Mouse (Mus musculus): ENCODE data around the gene Frat2. TPM values are rescaled to one million over a fixed set of nuclear protein-coding genes. Genes with fewer than 3 reads are reported as not detected.

The Frat2 gene
- polyA plus RNA-seq, 1 experiment from 2014 or later = 22.7 TPM

- peak; percentile 53 for ATAC-seq (ENCODE audit: low FRiP score)
- under 1% methylated on average over 107 of the region's 112 CpGs for WGBS
- peaks cover 18% of the 10 kb centered on the region; the same call in 1 of the 2 replicates for H3K27me3 ChIP-seq
- no peaks in the 10 kb centered on the region for H3K36me3 ChIP-seq (replicated peaks)
- H3K4me1 ChIP-seq = peaks cover 41% of the 10 kb centered on the region
- H3K9ac ChIP-seq = peak overlapping the region; percentile 80
- peak overlapping the region; percentile 86 for H3K4me3 ChIP-seq (replicated peaks)
- peak overlapping the region; percentile 92 for H3K27ac ChIP-seq
- peak overlapping the region; percentile 99 for H3K4me2 ChIP-seq
- H3K9me3 ChIP-seq = no peaks in the 10 kb centered on the region
These were observed 17.6 kb downstream of the Frat2 start for GRCm38 (mm10) chr19:41830106-41831031.

GRCm38 (mm10) chr19:41829381-41830105 lies 18.4 kb downstream of the Frat2 start, which contains the start of gene Frat1:
TSS of gene Frat1 (plus strand) at chr19:41829970.
- ATAC-seq (ENCODE audit: low FRiP score) = peak; percentile 94
- H3K27me3 ChIP-seq = peaks cover 18% of the 10 kb centered on the region; the same call in 1 of the 2 replicates
- WGBS = under 1% methylated on average over 37 of the region's 39 CpGs
- no peaks in the 10 kb centered on the region for H3K36me3 ChIP-seq (replicated peaks)
- H3K4me2 ChIP-seq = peak within 1 kb of the TSS; percentile 99
- no peaks in the 10 kb centered on the region for H3K9me3 ChIP-seq
- peak within 1 kb of the TSS; percentile 80 for H3K9ac ChIP-seq
- peak within 1 kb of the TSS; percentile 92 for H3K27ac ChIP-seq
- peak within 1 kb of the TSS; percentile 86 for H3K4me3 ChIP-seq (replicated peaks)
- H3K4me1 ChIP-seq = peaks cover 36% of the 10 kb centered on the region

GRCm38 (mm10) chr19:41828941-41829340 lies 19.0 kb downstream of the Frat2 start:
- Histone ChIP-seq H3K27ac (peak overlapping the region; percentile 82), H3K36me3 (replicated peaks) (no peaks in the 10 kb centered on the region), H3K9me3 (no peaks in the 10 kb centered on the region), H3K27me3 (peaks cover 18% of the 10 kb centered on the region; the same call in 1 of the 2 replicates), H3K9ac (no peak overlapping the region), H3K4me2 (peak overlapping the region; percentile 99), H3K4me3 (replicated peaks) (peak overlapping the region; percentile 86), H3K4me1 (peaks cover 36% of the 10 kb centered on the region)
- no peak for ATAC-seq (ENCODE audit: low FRiP score)
- WGBS = 65% methylated on average over 3 of the region's 3 CpGs

GRCm38 (mm10) chr19:41826529-41826928 lies 21.4 kb downstream of the Frat2 start:
- Histone ChIP-seq H3K36me3 (replicated peaks) (no peaks in the 10 kb centered on the region), H3K4me2 (no peak overlapping the region), H3K9ac (no peak overlapping the region), H3K4me1 (peaks cover 14% of the 10 kb centered on the region), H3K4me3 (replicated peaks) (no peak overlapping the region), H3K27ac (no peak overlapping the region), H3K9me3 (no peaks in the 10 kb centered on the region), H3K27me3 (peaks cover 3% of the 10 kb centered on the region; the same call in 1 of the 2 replicates)
- 76% methylated on average over 3 of the region's 3 CpGs for WGBS
- ATAC-seq (ENCODE audit: low FRiP score) = no peak

GRCm38 (mm10) chr19:41824950-41825349 lies 23.0 kb downstream of the Frat2 start:
- Histone ChIP-seq H3K4me1 (peaks cover 3% of the 10 kb centered on the region; the same call in 1 of the 2 replicates), H3K4me2 (no peak overlapping the region), H3K9ac (no peak overlapping the region), H3K36me3 (replicated peaks) (no peaks in the 10 kb centered on the region), H3K9me3 (no peaks in the 10 kb centered on the region), H3K27ac (no peak overlapping the region), H3K27me3 (no peaks in the 10 kb centered on the region), H3K4me3 (replicated peaks) (no peak overlapping the region)
- WGBS = 88% methylated on average over 5 of the region's 5 CpGs
- no peak for ATAC-seq (ENCODE audit: low FRiP score)

- H3K4me3 ChIP-seq (replicated peaks) = no peak overlapping the region
- H3K9me3 ChIP-seq = no peaks in the 10 kb centered on the region
- no peaks in the 10 kb centered on the region for H3K36me3 ChIP-seq (replicated peaks)
- no peak overlapping the region for H3K27ac ChIP-seq
- H3K4me1 ChIP-seq = no peaks in the 10 kb centered on the region
- no peaks in the 10 kb centered on the region for H3K27me3 ChIP-seq
- ATAC-seq (ENCODE audit: low FRiP score) = no peak
- WGBS = 89% methylated on average over 1 of the region's 1 CpGs
- H3K9ac ChIP-seq = no peak overlapping the region
- H3K4me2 ChIP-seq = no peak overlapping the region
These were observed 25.3 kb downstream of the Frat2 start for GRCm38 (mm10) chr19:41822589-41822988.

GRCm38 (mm10) chr19:41821436-41821835 lies 26.5 kb downstream of the Frat2 start:
- Histone ChIP-seq H3K36me3 (replicated peaks) (no peaks in the 10 kb centered on the region), H3K4me3 (replicated peaks) (no peak overlapping the region), H3K9me3 (no peaks in the 10 kb centered on the region), H3K4me2 (no peak overlapping the region), H3K9ac (no peak overlapping the region), H3K27ac (no peak overlapping the region), H3K4me1 (no peaks in the 10 kb centered on the region), H3K27me3 (no peaks in the 10 kb centered on the region)
- no peak for ATAC-seq (ENCODE audit: low FRiP score)
- 10% methylated on average over 5 of the region's 5 CpGs for WGBS

GRCm38 (mm10) chr19:41818749-41819148 lies 29.2 kb downstream of the Frat2 start:
- Histone ChIP-seq H3K36me3 (replicated peaks) (no peaks in the 10 kb centered on the region), H3K27me3 (no peaks in the 10 kb centered on the region), H3K9me3 (no peaks in the 10 kb centered on the region), H3K4me1 (no peaks in the 10 kb centered on the region), H3K9ac (no peak overlapping the region), H3K27ac (no peak overlapping the region), H3K4me2 (no peak overlapping the region), H3K4me3 (replicated peaks) (no peak overlapping the region)
- 86% methylated on average over 4 of the region's 4 CpGs for WGBS
- ATAC-seq (ENCODE audit: low FRiP score) = no peak

GRCm38 (mm10) chr19:41817325-41817724 lies 30.6 kb downstream of the Frat2 start:
- Histone ChIP-seq H3K4me3 (replicated peaks) (no peak overlapping the region), H3K9me3 (no peaks in the 10 kb centered on the region), H3K27ac (no peak overlapping the region), H3K4me2 (no peak overlapping the region), H3K27me3 (no peaks in the 10 kb centered on the region), H3K36me3 (replicated peaks) (no peaks in the 10 kb centered on the region), H3K9ac (no peak overlapping the region), H3K4me1 (no peaks in the 10 kb centered on the region)
- no peak for ATAC-seq (ENCODE audit: low FRiP score)
- WGBS = 54% methylated on average over 10 of the region's 10 CpGs

- Histone ChIP-seq H3K4me3 (replicated peaks) (no peak overlapping the region), H3K27ac (no peak overlapping the region), H3K4me2 (no peak overlapping the region), H3K9me3 (no peaks in the 10 kb centered on the region), H3K4me1 (no peaks in the 10 kb centered on the region), H3K36me3 (replicated peaks) (no peaks in the 10 kb centered on the region), H3K9ac (no peak overlapping the region), H3K27me3 (no peaks in the 10 kb centered on the region)
- 64% methylated on average over 5 of the region's 5 CpGs for WGBS
- ATAC-seq (ENCODE audit: low FRiP score) = no peak
These were observed 31.0 kb downstream of the Frat2 start for GRCm38 (mm10) chr19:41816915-41817314.

GRCm38 (mm10) chr19:41816410-41816809 lies 31.5 kb downstream of the Frat2 start:
- Histone ChIP-seq H3K27me3 (no peaks in the 10 kb centered on the region), H3K4me2 (no peak overlapping the region), H3K4me1 (no peaks in the 10 kb centered on the region), H3K4me3 (replicated peaks) (no peak overlapping the region), H3K27ac (no peak overlapping the region), H3K9ac (no peak overlapping the region), H3K9me3 (no peaks in the 10 kb centered on the region), H3K36me3 (replicated peaks) (no peaks in the 10 kb centered on the region)
- WGBS = 78% methylated on average over 5 of the region's 5 CpGs
- ATAC-seq (ENCODE audit: low FRiP score) = no peak

GRCm38 (mm10) chr19:41813374-41813773 lies 34.6 kb downstream of the Frat2 start:
- no peaks in the 10 kb centered on the region for H3K9me3 ChIP-seq
- ATAC-seq (ENCODE audit: low FRiP score) = no peak
- H3K27me3 ChIP-seq = no peaks in the 10 kb centered on the region
- H3K36me3 ChIP-seq (replicated peaks) = no peaks in the 10 kb centered on the region
- no peak overlapping the region for H3K4me3 ChIP-seq (replicated peaks)
- no peak overlapping the region for H3K9ac ChIP-seq
- no peak overlapping the region for H3K4me2 ChIP-seq
- H3K27ac ChIP-seq = no peak overlapping the region
- no peaks in the 10 kb centered on the region for H3K4me1 ChIP-seq
- 90% methylated on average over 4 of the region's 4 CpGs for WGBS

Data from forebrain, embryonic 12.5 days (tissue).